Mouse (Mus musculus) embryonic facial prominence, embryonic 12.5 days (tissue): ENCODE measurements around the gene Spem1. TPM values are rescaled to one million over a fixed set of nuclear protein-coding genes. Genes with fewer than 3 reads are reported as not detected.

ENCODE experiments used
- ATAC-seq: fragments of 200-750 bp; cut with Nextera tagmentation; 2 replicates; pipeline ENCODE4 v1.8.0; 2017; ENCODE audit not compliant: insufficient number of reproducible peaks, insufficient read depth, low FRiP score, low TSS enrichment
- H3K27ac ChIP-seq: fragments of 300-500 bp; sonication (generic); 2 replicates; pipeline ENCODE4 v1.5.1; 2016; ENCODE audit warnings: mild to moderate bottlenecking
- H3K27me3 ChIP-seq: fragments of 300-500 bp; sonication (generic); 2 replicates; pipeline ENCODE4 v1.6.1; 2016; ENCODE audit warnings: mild to moderate bottlenecking, moderate library complexity
- H3K36me3 ChIP-seq: fragments of 300-500 bp; sonication (generic); 2 replicates; pipeline ENCODE4 v1.6.1; 2016; ENCODE audit warnings: mild to moderate bottlenecking
- H3K4me1 ChIP-seq: fragments of 300-500 bp; sonication (generic); 2 replicates; pipeline ENCODE4 v1.6.1; 2016
- H3K4me2 ChIP-seq: fragments of 300-500 bp; sonication (generic); replicated peaks from 2 replicates; pipeline ENCODE4 v1.6.1; 2016; ENCODE audit warnings: mild to moderate bottlenecking, moderate library complexity
- H3K4me3 ChIP-seq: fragments of 300-500 bp; sonication (generic); 2 replicates; pipeline ENCODE4 v1.5.1; 2016; ENCODE audit warnings: mild to moderate bottlenecking
- H3K9ac ChIP-seq: fragments of 300-500 bp; sonication (generic); 2 replicates; pipeline ENCODE4 v1.6.1; 2016; ENCODE audit warnings: mild to moderate bottlenecking, moderate library complexity
- H3K9me3 ChIP-seq: fragments of 300-500 bp; sonication (generic); 2 replicates; pipeline ENCODE4 v1.6.1; 2016; ENCODE audit warnings: mild to moderate bottlenecking, moderate library complexity
- WGBS: fragments of 180-500 bp; shearing (Covaris S2); methylation state at CpG from one replicate; pipeline ENCODE4 v1.1.7; 2016; 5-methylcytosine and 5-hydroxymethylcytosine counted together
- polyA plus RNA-seq: library from polyadenylated mRNA; unstranded; fragments of >200 nt; fragmentation: Nextera tagmentation; extraction: Ambion mirVana; gene quantifications from 2 replicates; pipeline ENCODE4 v1.2.1, GENCODE M21; 2016

Spem1 gene
- polyA plus RNA-seq, 1 experiment from 2014 or later = 0.58 TPM

DNA sequence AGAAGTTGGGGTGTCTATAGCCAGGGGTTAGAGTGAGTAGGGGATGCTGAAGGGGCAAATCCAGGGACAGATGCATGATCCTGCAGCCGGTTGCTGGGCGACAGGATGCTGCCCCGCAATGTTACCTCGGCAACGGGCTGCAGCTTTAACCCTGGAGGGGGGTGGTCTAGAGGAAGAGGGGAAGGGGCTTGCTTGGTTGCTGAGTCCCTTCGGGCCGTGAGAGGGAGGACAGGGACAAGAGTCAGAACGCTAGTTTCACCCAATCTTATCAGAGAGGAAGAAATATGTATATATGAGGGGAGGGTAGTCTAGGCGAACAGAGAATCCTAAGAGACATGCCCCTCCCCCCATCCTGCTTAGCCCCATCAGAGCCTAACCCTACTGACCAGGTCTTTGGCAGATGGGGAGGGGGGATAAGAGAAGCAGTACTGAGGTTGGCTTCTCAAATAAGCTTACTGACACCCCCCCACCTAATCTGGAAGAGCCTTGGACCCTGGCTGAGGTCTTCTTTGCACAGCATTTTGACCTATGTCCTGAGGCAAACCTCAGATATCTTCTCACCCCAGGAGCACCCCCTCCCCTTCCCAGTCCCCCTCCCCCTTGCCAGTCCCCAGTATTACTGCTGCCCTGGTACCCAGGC, 13.5 kb upstream of the Spem1 start:
- Histone ChIP-seq H3K27me3 (no peaks in the 10 kb centered on the region), H3K36me3 (peaks cover 26% of the 10 kb centered on the region), H3K4me3 (peak overlapping the region; percentile 79), H3K4me1 (peaks cover 37% of the 10 kb centered on the region), H3K9ac (peak overlapping the region; percentile 87; the same call in 1 of the 2 replicates), H3K4me2 (peak overlapping the region; percentile 97), H3K27ac (no peak overlapping the region; the same call in 1 of the 2 replicates), H3K9me3 (no peaks in the 10 kb centered on the region)
- WGBS = 5% methylated on average over 9 of the region's 9 CpGs
- ATAC-seq = no peak

- H3K4me2 ChIP-seq = peak overlapping the region; percentile 97
- H3K9me3 ChIP-seq = no peaks in the 10 kb centered on the region
- WGBS = 11% methylated on average over 44 of the region's 48 CpGs
- H3K4me1 ChIP-seq = peaks cover 34% of the 10 kb centered on the region
- H3K27ac ChIP-seq = peak overlapping the region; percentile 72
- peak overlapping the region; percentile 79 for H3K4me3 ChIP-seq
- no peak for ATAC-seq
- H3K36me3 ChIP-seq = peaks cover 33% of the 10 kb centered on the region
- no peaks in the 10 kb centered on the region for H3K27me3 ChIP-seq
- H3K9ac ChIP-seq = peak overlapping the region; percentile 77
Observed at GRCm38 (mm10) chr11:69834001-69834549, 12.1 kb upstream of the Spem1 start.

DNA sequence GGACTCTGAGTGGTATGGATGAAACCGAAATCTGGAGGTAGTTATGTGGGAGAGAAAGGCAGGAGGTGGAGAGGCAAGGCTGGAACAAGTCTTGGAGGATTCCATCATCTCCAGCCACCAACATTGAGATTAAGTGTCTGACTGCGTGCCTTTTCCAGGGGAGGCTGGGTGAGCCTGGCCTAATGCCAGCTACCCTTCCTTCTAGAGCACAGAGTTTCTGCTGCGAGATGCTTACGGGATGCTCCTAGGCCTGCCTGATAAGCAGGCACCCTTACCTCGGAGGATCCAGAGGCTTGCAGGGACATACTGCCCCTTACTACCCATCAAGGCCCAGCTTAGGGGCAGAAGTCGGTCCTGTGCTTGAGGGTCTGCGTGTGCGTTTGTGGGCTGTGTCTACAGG, 11.6 kb upstream of the Spem1 start:
- Histone ChIP-seq H3K4me1 (peaks cover 35% of the 10 kb centered on the region), H3K27me3 (no peaks in the 10 kb centered on the region), H3K4me3 (peak overlapping the region; percentile 79), H3K36me3 (peaks cover 38% of the 10 kb centered on the region), H3K4me2 (peak overlapping the region; percentile 97), H3K27ac (no peak overlapping the region), H3K9ac (peak overlapping the region; percentile 77; the same call in 1 of the 2 replicates), H3K9me3 (no peaks in the 10 kb centered on the region)
- no peak for ATAC-seq
- WGBS = 60% methylated on average over 8 of the region's 8 CpGs

DNA sequence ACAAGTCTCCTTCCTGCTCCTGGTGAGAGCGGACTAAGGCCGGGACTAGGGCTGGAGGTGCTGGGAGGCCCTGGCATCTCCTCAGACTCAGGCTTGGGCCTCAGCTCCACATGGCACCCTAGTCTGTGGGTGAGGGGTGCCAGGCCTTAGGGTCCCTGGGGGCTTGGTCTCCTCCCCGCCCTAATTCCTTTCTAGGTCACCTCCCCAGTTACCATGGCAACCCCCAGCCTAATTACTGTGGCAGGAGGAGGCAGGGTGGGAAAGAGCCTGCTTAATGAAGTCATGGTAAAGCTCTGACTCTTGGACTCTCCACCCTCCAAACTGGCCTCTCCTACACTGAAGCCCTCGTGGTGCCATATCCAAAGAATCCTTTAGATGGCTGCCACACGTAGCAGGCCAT, 6.9 kb upstream of the Spem1 start:
- WGBS = 67% methylated on average over 5 of the region's 5 CpGs
- Histone ChIP-seq H3K36me3 (peaks cover 83% of the 10 kb centered on the region), H3K4me1 (peaks cover 10% of the 10 kb centered on the region), H3K9me3 (no peaks in the 10 kb centered on the region), H3K4me3 (no peak overlapping the region), H3K4me2 (no peak overlapping the region), H3K27ac (no peak overlapping the region), H3K27me3 (no peaks in the 10 kb centered on the region), H3K9ac (no peak overlapping the region)
- ATAC-seq = no peak

GRCm38 (mm10) chr11:69823456-69823855, 1.5 kb upstream of the Spem1 start:
- WGBS = 69% methylated on average over 2 of the region's 2 CpGs
- Histone ChIP-seq H3K36me3 (peaks cover 45% of the 10 kb centered on the region), H3K4me3 (no peak overlapping the region)

DNA sequence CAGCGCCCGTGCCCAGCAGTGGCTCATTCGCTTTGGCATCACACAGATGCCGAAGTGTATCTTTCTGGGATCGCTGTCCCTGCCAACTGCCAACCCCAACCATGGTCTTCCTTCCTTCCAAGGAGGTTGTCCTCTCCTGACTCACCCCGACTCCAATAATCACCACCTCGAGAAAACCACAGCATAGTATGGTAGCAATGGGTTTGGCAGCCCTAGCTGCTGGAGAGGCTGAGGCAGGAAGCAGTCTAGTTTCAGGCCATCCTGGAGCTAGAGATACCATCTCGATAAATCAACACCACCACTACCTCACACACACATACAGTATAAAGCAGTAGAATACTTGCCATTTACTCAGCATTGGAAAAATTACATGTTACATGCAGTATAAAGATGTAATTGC, 3.1 kb downstream of the Spem1 start:
- whole genome bisulfite sequencing = 88% methylated on average over 8 of the region's 8 CpGs
- Histone ChIP-seq H3K4me3 (no peak overlapping the region), H3K27me3 (no peaks in the 10 kb centered on the region), H3K4me2 (no peak overlapping the region), H3K4me1 (no peaks in the 10 kb centered on the region), H3K36me3 (no peaks in the 10 kb centered on the region), H3K9me3 (peaks cover 11% of the 10 kb centered on the region), H3K9ac (no peak overlapping the region), H3K27ac (no peak overlapping the region)
- no peak for ATAC-seq

More at GRCm38 (mm10) chr11:69823456-69823855, 1.5 kb upstream of the Spem1 start:
- no peak overlapping the region for H3K27ac ChIP-seq
- H3K9ac ChIP-seq = no peak overlapping the region
- ATAC-seq = no peak
- no peaks in the 10 kb centered on the region for H3K4me1 ChIP-seq
- no peaks in the 10 kb centered on the region for H3K27me3 ChIP-seq
- no peak overlapping the region for H3K4me2 ChIP-seq
- no peaks in the 10 kb centered on the region for H3K9me3 ChIP-seq

DNA sequence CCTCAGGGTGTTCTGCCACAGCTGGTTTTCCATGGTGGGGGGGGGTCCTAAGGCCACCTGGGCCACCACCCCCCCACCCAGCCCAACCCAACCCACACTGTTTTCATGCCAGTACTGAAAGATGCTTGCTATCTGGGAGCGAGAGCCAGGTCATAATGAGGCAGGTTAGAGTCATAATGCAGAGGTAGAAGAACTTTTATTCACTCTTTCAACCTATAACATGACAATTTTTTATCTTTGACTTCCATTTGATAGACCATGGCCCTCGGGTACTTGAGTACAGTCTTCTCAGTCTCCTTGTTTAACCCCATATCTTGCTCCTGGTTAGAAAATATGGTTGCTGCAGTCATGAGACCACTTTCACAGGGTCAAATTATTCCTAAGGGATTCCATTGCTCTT, 3.6 kb downstream of the Spem1 start, which contains the start of gene Spem2:
Gene Spem2, minus strand, starts transcription at position 101 of the 400 bp plus-strand sequence.
- Histone ChIP-seq H3K4me1 (no peaks in the 10 kb centered on the region), H3K4me2 (no peak within 1 kb of the TSS), H3K27me3 (no peaks in the 10 kb centered on the region), H3K4me3 (no peak within 1 kb of the TSS), H3K27ac (no peak within 1 kb of the TSS), H3K9ac (no peak within 1 kb of the TSS), H3K9me3 (peaks cover 11% of the 10 kb centered on the region), H3K36me3 (no peaks in the 10 kb centered on the region)
- ATAC-seq = no peak
- 80% methylated on average over 2 of the region's 2 CpGs for WGBS

DNA sequence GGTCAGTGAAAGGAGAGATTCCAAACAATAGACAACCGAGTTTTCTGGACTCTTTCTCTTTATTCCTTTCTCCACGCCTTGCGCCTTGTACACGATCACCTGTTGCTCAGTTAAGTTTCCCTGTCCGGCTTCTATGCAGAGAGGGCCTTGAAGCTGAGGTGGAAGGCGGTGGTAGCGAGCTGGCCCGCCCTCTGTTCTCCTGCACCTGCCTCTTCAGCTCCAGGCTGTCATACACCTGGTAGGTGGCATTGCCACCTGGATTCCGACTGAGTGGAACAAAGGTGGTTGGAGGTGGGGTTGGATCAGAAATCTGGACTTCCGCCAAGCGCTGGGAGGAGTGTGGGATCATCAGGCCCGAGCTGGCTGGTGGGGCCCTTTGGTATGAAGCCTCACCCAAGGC, 5.5 kb downstream of the Spem1 start:
- no peaks in the 10 kb centered on the region for H3K4me1 ChIP-seq
- no peak overlapping the region for H3K4me3 ChIP-seq
- no peak overlapping the region for H3K27ac ChIP-seq
- WGBS = 91% methylated on average over 12 of the region's 12 CpGs
- no peak overlapping the region for H3K4me2 ChIP-seq
- no peaks in the 10 kb centered on the region for H3K27me3 ChIP-seq
- H3K9me3 ChIP-seq = peaks cover 11% of the 10 kb centered on the region
- ATAC-seq = no peak
- H3K9ac ChIP-seq = no peak overlapping the region
- no peaks in the 10 kb centered on the region for H3K36me3 ChIP-seq

DNA sequence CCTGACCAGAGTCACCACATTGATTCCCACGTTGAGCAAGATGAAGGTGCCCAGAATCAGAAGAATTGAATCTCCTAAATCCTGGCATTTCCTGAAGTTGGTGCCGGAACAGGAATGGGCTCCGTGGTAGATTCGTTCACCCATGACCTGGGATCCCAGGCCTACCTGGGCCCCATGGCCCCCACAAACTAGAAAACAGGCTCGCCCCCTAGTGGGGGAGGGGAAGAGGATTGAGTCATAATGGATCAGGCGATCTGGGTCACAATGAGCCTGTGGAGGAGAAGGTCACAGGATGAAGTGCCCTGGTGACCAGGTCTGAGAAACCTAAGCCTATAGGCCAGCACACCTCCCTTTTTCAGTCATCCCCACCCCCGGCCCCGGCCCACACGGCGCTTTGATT, 6.8 kb downstream of the Spem1 start, which contains the start of gene Gm39566:
Gene Gm39566, minus strand, starts transcription at position 144 of the 400 bp plus-strand sequence.
- 62% methylated on average over 10 of the region's 10 CpGs for WGBS
- Histone ChIP-seq H3K36me3 (no peaks in the 10 kb centered on the region), H3K9ac (no peak within 1 kb of the TSS), H3K27me3 (no peaks in the 10 kb centered on the region), H3K4me3 (no peak within 1 kb of the TSS), H3K4me2 (no peak within 1 kb of the TSS), H3K4me1 (no peaks in the 10 kb centered on the region), H3K27ac (no peak within 1 kb of the TSS), H3K9me3 (peaks cover 11% of the 10 kb centered on the region)
- no peak for ATAC-seq

GRCm38 (mm10) chr11:69810280-69810679, 11.7 kb downstream of the Spem1 start:
- H3K27me3 ChIP-seq = peaks cover 14% of the 10 kb centered on the region
- H3K4me3 ChIP-seq = no peak overlapping the region
- no peaks in the 10 kb centered on the region for H3K4me1 ChIP-seq
- H3K36me3 ChIP-seq = no peaks in the 10 kb centered on the region
- no peaks in the 10 kb centered on the region for H3K9me3 ChIP-seq
- no peak overlapping the region for H3K9ac ChIP-seq
- no peak overlapping the region for H3K27ac ChIP-seq
- no peak overlapping the region for H3K4me2 ChIP-seq
- ATAC-seq = no peak

DNA sequence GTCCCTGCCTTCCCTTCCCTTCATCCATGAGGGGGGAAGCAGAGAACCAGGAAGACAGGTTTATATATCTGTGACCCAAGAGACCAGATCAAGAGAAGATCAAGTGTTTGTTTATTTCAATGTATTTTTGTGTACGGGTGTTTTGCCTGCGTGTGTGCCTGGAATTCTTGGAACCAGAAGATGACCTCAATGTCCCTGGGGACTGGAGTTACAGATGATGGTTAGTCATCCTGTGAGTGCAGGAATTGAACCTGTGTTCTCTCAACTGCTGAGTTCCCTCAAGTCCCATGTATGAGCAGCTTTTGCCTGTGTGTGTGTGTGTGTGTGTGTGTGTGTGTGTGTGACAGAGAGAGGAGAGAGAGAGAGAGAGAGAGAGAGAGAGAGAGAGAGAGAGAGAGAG, 14.3 kb downstream of the Spem1 start:
- Histone ChIP-seq H3K4me2 (no peak overlapping the region), H3K4me1 (peaks cover 24% of the 10 kb centered on the region), H3K9ac (no peak overlapping the region), H3K9me3 (no peaks in the 10 kb centered on the region), H3K4me3 (no peak overlapping the region), H3K27ac (no peak overlapping the region), H3K27me3 (peaks cover 40% of the 10 kb centered on the region), H3K36me3 (no peaks in the 10 kb centered on the region)
- WGBS = 75% methylated on average over 2 of the region's 2 CpGs
- ATAC-seq = no peak

DNA sequence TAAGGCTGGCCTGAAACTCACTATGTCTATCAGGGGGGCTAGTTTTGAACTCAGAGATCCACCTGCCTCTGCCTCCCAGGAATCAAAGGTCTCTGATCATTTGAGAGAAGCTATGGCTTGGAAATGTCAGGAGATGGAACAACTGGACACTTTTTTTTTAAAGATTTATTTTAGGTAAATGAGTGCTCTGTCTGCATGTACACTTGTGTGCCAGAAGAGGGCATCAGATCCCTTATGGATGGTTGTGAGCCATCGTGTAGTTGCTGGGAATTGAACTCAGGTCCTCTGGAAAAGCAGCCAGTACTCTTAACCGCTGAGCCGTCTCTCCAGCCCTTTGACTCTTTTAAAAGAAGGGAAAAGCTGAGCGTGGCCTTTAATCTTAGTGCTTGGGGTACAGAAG, 15.6 kb downstream of the Spem1 start:
- peaks cover 52% of the 10 kb centered on the region for H3K27me3 ChIP-seq
- 80% methylated on average over 4 of the region's 4 CpGs for WGBS

More for the DNA sequence above, 15.6 kb downstream of the Spem1 start:
- Histone ChIP-seq H3K9ac (no peak overlapping the region), H3K4me3 (no peak overlapping the region), H3K4me1 (peaks cover 33% of the 10 kb centered on the region), H3K9me3 (no peaks in the 10 kb centered on the region), H3K27ac (no peak overlapping the region), H3K36me3 (no peaks in the 10 kb centered on the region), H3K4me2 (no peak overlapping the region)
- ATAC-seq = no peak
